Mouse (Mus musculus) kidney, postnatal 36 days (tissue): ENCODE data around the gene Zfp961.
A peak's percentile ranks its signal among the peaks of the same experiment; 100 is the strongest.
"Not testable (repeated sequence)": the region's sequence is repeated elsewhere in the genome, so short reads cannot be mapped to it uniquely, and the experiment has no call there.

Source experiments
- DNase-seq, 2 experiments: peaks; one replicate each; pipeline ENCODE4 v3.0.0; 2021 to 2022; ENCODE audit warnings: mixed read lengths in 2 of 2

Zfp961 gene

DNA sequence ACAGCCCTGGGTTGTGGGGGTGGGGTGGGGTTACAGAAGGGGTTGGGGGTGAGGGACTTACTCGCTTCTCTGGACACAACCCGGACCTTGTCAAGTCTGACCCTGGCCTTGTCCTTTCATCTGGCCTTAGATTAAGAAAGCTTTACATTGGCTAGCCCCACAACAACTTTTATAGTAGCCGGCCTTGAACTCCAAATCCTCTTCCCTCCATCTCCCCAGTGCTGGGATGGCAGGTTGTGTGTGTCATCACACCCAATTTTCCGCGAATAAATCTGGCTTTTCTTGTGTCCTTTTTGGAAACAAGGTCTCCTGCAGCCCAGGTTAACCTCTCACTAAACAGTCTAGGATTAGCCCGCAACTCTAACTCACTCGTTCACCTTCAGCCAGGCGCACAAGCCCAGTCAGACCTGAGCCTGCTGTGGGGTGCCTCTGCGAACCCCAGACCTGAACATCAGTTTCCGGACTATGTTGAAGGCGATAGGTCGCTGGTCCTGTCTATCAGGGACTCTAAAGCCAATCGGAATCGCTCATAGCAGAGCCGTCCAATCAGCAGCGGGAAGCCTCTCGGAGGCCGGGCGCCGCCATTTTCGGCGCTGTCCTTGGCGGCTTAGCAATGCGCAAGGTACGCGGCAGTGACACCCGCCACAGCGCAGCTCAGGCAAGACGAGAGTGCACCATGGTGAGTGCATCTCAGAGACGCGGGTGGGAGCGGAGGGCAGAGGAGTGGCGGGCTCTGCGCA lies at the start of gene Zfp961:
Zfp961 (plus strand) TSS at position 557 of the 740 bp plus-strand sequence.
- DNase-seq, result peak; percentile 99

DNA sequence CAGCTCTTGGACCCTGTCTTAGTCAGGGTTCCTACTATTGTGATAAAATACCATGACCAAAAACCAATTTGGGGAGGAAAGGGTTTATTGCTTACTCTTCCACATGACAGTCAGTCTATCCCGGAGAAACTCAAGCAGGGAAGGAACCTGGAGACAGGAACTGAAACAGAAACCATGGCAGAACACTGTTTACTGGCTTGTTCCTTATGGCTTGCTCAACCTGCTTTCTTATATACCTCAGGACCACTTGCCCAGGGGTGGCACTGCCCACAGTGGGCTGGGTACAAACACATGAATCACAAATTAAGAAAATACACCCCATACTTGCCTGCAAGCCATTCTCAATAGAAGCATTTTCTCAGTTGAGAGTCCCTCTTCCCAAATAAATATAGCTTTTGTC lies 47.8 kb upstream of the Zfp961 start:
- DNase-seq, result not testable (repeated sequence)

DNA sequence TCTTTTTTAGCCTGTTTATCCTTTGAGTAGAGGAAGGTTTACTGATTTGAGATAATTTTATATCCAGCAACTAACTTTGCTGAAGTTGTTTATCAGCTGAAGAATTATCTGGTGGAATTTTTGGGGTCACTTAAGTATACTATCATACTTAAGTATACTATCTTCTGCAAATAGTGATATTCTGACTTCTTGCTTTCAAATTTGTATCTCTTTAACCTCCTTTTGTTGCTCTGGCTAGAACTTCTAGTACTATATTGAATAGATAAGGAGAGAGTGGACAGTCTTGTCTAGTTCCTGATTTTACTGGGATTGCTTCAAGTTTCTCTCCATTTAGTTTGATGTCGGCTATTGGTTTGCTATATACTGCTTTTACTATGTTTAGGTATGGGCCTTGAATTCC lies 44.0 kb upstream of the Zfp961 start:
- DNase-seq, result no peak

DNA sequence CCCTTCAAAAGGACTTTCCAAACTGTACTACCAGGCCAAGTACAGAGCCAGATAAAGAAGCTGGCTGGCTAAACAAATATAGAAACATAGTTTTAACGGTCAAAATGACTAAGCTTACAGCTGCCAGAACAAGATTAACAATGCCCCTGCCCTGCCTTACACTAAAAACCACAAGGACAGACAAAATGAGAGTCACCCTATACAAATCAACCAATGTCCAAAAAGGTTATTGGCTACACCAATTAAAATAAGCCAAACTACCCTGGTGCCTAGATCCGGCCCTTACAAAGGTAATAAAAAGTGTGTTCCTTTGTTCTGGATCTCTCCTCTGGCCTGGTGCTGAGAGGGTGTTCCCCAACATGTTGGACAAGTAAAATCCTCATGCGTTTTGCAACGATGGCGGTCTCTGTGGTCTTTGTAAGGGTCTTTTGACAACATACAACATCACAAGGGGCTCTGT lies 43.0 kb upstream of the Zfp961 start:
- DNase-seq, result no peak

DNA sequence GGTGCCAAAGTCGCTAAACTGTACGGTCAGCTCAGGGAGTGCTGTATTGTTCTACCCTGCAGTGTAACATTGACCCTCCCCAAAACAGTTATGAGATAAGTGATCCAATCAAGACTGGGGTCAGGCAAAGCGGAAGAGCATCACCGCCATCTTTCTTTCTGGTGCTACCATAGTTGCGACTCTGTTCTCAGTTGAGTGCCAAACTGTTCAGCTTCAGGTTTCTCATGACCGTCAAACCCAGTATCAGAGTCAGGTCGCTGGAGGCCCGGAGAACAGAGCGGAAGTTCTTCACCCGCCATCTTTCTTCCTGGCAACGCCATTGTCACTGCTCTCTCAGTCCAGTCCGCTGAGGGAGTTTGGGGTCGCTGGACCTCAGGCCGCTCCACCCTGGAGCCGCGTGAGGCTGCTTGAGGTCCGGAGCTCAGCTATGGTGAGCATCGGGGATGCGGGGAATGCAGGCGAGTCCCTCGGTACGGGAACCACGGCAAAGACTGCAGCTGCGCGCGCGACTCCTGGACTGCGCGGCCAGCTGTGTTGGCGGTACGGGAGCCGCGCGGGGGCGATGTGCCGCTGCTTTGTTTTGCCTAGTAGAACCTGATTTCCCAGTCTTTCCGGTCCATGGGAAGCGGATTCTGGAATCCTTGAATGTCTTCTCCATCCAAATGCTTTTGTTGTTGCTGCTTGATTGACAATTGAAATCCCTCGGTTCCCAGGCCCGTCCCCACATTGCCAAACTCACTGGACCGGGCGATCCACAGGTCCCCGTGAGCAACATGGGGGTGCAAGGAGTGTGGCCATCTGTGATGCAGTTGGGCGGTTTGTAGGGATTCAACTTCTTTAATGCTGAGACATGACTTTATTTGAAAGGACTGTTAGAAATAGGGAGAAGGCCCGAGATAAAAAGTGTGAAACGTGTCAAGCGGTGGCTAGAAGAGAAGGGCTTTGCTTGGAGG lies 42.3 kb upstream of the Zfp961 start, which contains the start of the genes Zfp882 and Zfp617:
Zfp882 (plus strand) TSS at position 300 of the 953 bp plus-strand sequence.
Zfp617 (plus strand) TSS at position 327 of the 953 bp plus-strand sequence.
- DNase-seq, result peak; percentile 93 to 95

DNA sequence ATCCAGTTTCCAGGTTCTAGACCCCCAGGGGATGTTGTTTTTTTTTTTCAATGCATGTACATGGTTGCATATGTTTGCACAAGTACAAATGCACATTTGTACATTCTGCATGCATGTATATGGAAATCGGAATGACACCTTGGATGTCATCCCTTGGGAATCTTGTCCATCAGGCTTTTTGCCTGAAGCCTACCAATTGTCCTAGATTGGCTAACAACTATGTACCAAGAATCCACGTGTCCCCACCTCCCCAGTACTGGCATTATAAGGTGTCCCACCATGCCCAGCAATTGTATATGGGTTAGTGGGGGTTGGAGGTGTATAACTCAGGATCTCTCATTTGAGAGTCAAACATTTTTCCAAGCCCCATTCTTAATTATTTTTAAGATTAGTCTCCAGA lies 38.6 kb upstream of the Zfp961 start:
- DNase-seq, result no peak

DNA sequence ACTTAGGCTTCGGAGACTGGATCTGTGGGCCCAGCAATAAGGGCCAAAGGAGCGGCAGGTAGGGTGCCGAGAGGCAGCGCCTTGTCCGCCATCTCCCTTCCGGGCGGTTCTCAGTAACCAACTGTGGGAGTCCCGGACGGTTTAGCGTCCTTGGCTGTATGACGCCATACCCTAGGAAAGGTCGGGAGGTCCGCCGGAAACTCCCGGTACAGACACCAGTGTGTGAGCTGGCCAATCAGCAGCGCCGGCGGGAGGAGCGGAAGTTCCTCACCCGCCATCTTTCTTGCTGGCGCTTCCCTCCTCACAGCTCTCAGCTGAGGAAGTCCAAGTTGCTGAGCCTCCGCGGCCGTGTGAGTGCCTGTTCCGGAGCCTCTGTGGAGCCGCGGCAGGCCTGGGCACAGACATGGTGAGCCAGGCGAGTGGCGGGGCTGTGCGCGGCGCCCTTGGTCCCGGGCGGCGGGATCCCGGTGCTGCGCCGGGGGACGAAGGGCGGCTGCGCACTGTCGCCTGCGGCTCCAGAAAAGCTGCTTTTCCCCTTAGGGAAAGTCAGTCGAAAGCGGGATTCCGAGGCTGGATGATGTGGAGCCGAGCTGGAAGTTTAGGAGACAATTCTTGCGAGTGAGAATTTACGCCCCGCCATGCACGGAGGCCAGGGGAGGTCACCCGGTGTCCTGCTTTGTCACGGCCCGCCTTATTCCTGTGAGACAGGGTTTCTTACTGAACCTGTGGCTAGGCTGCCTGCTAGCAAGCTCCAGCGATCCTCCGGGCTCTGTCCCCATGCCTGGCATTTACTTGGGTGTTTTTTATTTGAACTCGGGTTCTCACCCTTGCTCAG lies 28.1 kb upstream of the Zfp961 start:
- DNase-seq, result peak; percentile 96 to 98

DNA sequence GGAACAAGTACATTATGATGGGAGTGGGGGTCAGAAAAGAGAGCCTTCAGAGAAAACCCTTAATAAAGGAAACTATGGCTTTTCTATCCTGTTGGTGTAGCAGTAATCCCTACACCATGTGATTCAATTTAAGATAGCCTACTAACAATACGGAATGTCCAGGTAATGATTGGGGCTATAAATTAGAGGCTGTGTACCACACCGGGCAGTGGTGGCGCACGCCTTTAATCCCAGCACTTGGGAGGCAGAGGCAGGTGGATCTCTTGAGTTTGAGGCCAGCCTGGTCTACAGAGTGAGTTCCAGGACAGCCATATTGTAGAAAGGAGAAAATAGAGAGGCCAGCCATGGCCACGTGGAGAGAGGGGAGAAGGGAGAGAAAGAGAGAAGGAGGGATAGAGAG lies 25.0 kb upstream of the Zfp961 start:
- no peak for DNase-seq

DNA sequence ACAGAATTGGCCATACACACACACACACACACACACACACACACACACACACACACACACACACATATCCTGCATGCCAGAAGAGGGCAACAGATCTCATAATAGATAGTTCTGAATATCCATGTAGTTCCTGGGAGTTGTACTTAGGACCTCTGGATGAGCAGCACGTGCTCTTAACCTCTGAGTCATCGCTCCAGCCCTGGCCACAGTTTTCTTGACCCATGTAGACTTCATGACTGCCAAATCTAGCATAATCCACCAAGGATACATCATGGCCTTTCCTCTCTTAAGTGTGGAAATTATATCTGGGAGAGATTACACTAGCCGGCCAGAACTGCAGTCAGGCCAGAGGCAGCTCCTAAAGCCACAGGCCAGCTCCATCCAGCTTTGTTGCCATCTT lies 24.3 kb upstream of the Zfp961 start:
- peak; percentile 30 to 35 for DNase-seq

DNA sequence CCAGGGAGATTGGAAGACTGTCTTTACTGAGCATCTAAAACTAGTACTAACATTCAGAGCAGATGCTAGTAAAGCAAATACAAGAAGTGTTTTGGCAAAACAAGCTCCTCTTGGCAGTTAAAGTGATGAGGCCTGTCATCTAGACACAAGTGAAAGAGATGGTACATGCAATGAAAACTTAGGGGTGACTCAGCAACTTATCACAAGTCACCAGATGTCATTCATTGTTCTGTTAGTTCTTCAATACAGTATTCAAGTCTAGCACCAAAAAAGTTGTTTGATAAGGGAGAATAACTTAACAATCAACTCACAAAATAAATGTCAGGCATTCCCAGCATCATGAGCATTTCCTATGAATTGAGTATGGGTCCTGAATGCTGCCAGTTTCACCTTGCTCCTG lies 23.1 kb upstream of the Zfp961 start:
- DNase-seq, result no peak

DNA sequence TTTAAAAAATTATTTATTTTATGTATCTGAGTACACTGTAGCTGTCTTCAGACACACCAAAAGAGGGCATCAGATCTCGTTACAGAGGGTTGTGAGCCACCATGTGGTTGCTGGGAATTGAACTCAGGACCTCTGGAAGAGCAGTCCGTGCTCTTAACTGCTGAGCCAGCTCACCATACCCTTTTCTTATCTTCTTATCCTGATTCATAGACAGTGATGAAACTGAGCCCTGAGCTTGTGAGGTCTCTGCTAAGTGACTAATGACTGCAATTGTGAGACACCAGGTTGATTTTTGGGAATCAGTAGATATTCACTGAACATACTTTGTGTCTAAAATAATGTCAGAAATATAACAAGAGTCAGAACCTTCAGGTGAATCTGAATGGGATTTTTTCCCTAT lies 12.8 kb upstream of the Zfp961 start:
- DNase-seq, result not testable (repeated sequence)

DNA sequence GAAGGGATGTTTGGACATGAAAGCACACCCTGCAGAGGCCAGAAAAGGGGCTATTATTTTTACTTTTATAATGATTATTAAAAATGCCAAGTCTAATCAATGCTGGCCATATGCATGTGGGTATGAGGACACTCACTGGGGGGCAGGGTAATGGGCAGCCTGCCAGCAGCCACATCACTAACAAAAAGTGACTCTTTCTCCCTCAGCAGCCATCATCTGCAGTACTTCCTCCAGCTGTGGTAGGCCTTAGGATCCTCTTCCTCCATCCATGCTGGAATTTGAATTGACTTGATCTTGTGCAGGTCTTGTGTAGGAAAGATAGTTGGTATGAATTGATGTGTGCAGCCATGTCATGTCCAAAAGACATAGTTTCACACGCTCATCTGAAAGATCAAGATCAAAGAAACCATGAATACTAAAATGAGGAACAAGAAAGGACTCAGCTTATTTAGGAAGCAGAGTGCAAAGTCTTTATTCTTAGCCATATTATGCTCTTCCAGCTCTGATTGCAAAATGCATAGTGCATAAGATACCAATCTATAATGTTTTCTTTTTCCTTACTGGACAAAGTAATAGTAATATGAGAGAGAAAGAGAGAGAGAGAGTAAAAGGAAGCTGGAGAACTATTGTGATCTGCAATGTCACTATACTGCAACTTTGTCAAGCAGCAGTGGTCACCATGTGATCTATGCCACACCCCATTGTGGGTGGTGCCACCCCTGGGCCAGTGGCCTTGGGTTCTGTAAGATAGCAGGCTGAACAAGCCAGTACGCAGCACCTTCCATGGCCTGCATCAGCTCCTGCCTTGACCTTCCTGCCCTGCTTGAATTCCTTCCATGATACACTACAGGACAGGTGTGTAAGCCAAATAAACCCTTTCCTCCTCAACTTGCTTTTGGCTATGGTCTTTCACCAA lies 10.3 kb upstream of the Zfp961 start:
- DNase-seq, result no peak

DNA sequence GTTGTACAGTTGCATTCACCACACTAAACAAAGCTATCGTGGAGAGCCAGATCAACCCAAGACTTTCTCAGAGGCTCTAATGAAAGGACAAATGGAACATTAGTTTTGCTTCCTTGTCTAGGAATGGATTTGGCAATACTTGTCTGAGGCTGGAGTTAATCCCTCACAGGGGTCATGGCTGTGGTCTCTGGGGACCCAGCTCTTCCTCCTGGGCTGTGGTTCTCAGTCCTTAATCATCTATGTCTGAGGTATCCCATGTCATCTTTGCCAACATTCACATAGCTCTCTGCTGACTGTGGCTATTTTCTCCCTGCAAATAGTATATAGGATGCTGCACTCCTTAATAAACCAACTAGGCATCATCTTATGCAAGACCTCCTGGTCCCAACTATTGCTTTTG lies 9.1 kb upstream of the Zfp961 start:
- DNase-seq, result no peak

DNA sequence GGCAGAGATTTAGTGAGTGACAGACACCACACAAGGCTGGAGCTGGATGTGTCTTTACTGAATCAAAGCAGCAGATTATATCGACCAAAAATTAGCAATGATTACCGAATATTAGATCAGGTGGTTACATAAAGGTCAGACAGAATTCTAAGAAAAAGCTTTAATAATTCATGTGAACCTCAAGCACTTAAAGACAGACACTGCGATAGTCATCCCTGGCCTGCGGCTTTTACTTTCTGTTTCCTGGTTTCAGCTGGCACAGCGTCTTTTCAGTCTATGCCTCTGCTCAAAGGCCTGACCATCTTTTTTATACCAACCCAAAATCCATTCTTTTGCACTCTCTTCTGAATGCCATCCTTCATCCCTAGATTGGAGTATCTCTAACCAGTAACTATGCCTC lies 2.2 kb upstream of the Zfp961 start:
- DNase-seq, result no peak

DNA sequence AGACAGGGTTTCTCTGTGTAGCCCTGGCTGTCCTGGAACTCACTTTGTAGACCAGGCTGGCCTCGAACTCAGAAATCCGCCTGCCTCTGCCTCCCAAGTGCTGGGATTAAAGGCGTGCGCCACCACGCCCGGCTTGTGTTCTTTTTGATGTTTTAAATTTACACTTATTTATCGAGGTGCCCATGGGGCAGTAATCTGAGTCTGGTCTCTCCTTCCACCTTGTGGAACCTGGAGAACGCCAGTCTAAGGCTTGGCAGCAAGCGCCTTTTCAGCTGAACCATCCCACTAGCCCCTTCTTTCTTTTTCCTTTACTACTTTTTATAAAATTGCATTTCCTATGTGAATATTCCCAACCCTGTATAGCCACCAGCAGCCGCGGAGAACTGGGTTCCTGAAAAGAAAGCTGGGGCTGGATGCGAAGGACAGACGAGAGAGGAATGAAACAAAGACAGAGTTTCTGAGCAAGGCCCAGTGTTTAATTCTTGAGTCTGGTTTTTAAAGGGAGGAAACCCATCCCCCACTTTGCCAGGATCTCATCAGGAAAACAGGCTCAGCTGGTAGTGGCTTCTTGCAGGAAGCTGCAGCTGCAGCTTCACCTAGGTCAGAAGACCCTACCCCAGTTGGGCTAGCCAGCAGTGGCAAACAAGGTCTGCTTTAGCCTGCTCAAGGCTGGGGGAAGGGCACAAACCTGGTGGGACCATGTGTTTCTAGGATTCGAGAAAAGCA lies 761 bp downstream of the Zfp961 start:
- DNase-seq, result peak in 1 of 2 experiments; percentile 19

DNA sequence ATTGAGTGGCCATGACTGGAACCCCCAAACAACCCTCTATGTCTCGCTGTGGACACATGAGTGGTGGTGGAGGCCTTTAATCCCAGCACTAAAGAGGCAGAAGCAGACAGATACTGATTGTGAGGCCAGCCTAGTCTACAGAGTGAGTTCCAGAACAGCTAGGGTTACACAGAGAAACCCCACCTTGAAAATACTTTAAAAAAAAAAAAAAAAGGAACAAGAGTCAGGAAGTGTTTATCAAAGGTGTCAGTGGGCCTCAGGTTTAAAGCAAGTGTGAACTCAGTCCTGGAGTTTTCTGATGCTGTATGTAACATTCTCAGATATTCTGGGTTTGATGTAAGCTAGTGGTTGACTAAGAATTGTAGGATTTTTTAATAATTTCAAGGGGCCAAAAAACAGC lies 1.7 kb downstream of the Zfp961 start:
- DNase-seq, result no peak

DNA sequence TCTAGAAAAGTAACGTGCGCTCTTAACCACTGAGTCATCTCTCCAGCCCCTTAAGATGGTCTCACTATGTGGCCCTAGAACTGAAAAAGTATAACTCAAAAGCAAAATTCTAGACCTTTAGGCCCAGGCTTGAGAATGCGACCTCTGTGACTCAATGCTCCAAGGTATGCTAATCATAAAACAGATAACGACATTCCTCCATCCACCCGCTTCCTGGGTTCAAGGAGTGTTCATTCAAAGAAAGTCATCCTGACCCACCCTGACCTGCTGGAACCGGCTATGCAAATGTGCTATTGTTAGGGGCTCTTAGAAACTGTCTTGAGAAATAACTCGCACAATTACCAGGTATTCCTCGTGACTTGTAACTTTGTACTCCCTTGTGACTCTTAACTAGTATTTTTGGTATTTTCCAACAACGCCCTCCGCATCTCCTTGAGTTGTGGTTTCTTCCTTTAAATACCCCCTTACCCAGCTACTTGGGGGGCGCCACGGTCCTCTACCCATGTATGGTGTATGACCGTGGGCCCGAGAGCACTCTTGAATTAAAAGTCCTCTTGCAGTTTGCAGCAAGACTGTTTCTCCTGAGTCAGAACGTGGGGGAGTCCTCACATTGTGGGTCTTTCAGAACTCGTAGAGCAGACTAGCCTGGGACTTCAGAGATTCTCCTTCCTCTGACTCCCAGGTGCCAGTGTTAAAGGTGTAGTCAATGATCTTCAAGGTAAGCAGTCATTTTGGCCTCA lies 2.3 kb downstream of the Zfp961 start:
- DNase-seq, result not testable (repeated sequence)

DNA sequence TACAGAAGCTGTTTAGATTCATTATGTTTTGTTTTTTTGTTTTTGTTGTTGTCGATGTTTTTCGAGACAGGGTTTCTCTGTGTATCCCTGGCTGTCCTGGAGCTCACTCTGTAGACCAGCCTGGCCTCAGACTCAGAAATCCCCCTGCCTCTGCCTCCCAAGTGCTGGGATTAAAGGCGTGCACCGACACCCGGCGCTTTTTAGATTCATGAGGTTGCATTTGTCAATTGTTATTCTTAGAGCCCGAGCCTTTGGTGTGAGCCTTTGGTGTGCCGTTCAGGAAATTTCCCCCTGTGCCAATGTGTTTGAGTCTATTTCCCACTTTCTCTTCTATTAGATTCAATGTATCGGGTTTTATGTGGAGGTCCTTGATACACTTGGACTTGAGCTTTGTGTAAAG lies 3.8 kb downstream of the Zfp961 start:
- DNase-seq, result no peak

DNA sequence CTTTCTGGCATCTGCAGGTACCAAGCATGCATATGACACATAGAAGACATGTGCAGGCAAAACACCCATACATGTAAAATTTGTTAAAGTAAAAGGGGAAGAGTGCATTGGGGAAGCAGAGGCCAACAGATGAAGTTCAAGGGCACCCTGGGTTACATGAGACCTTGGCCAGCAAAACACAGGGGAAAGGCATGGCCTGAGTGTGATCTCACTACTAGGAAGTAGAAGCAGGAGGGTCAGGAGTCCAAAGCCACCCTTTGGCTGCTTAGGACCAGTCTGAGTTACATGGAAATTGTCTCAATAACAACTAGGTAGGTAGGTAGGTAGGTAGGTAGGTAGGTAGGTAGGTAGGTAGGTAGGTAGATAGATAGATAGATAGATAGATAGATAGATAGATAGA lies 9.6 kb downstream of the Zfp961 start:
- DNase-seq, result no peak

DNA sequence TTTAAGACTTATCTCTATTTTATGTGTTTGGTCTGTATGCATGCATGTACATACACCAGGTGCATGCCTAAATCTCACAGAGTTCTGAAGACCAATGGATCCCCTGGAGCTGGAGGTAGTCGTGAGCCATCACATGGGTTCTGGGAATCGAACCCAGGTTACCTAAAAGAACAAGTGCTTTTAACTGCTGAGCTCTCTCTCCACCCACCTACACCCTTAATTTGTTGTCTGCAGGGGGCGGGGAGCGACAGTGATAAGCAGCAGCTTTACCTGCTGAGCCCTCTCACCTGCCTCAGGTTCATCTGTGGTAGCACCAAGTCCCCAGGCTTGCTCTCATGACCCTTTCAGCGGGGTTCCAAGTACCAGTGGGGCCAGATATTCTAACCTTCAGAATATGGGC lies 11.0 kb downstream of the Zfp961 start:
- no peak for DNase-seq
